Mouse (Mus musculus) adrenal gland, adult 8-10 months (tissue): ENCODE results near the gene Rgs9. TPM values are rescaled to one million over a fixed set of nuclear protein-coding genes. Genes with fewer than 3 reads are reported as not detected.

Experiments used
- total RNA-seq, 4 experiments: library from RNA; stranded (reverse); gene quantifications; 2 replicates each; pipeline ENCODE4 v1.2.4; 2022

The Rgs9 gene
- total RNA-seq, 4 experiments from 2014 or later = 4.9 to 9.8 (median 7.4) TPM

Other genes with a start within 250 kb of the Rgs9 start
- not detected for gene E030025P04Rik, start 153.8 kb downstream of the Rgs9 start, total RNA-seq
- 10 to 100 TPM; 65.1 to 70.3 (median 68.0) TPM for gene Gna13, start 64.7 kb upstream of the Rgs9 start, total RNA-seq
- gene 9930022D16Rik, start 115.8 kb upstream of the Rgs9 start, total RNA-seq = not detected
- 10 to 100 TPM; 42.2 to 58.0 (median 49.0) TPM for gene Amz2, start 127.8 kb upstream of the Rgs9 start, total RNA-seq
- gene Arsg, start 175.2 kb upstream of the Rgs9 start, total RNA-seq = 10 to 100 TPM in 2 of 4 experiments, 1 to 10 TPM in 2; 5.8 to 18.1 (median 11.7) TPM
- 1 to 10 TPM in 2 of 4 experiments, under 1 TPM in 2; 0.41 to 3.0 (median 1.3) TPM for gene Slc16a6, start 175.5 kb upstream of the Rgs9 start, total RNA-seq